Mouse (Mus musculus): Measurements from ENCODE around the gene Lypd4.
A peak's percentile ranks its signal among the peaks of the same experiment; 100 is the strongest.
"Not testable (repeated sequence)": the region's sequence is repeated elsewhere in the genome, so short reads cannot be mapped to it uniquely, and the experiment has no call there.

Lypd4 gene

GRCm38 (mm10) chr7:24887096-24887495 lies 17.4 kb upstream of the Lypd4 start:
- no peak for DNase-seq

GRCm38 (mm10) chr7:24886308-24886633 lies 16.5 kb upstream of the Lypd4 start:
- DNase-seq, result peak; percentile 48

DNA sequence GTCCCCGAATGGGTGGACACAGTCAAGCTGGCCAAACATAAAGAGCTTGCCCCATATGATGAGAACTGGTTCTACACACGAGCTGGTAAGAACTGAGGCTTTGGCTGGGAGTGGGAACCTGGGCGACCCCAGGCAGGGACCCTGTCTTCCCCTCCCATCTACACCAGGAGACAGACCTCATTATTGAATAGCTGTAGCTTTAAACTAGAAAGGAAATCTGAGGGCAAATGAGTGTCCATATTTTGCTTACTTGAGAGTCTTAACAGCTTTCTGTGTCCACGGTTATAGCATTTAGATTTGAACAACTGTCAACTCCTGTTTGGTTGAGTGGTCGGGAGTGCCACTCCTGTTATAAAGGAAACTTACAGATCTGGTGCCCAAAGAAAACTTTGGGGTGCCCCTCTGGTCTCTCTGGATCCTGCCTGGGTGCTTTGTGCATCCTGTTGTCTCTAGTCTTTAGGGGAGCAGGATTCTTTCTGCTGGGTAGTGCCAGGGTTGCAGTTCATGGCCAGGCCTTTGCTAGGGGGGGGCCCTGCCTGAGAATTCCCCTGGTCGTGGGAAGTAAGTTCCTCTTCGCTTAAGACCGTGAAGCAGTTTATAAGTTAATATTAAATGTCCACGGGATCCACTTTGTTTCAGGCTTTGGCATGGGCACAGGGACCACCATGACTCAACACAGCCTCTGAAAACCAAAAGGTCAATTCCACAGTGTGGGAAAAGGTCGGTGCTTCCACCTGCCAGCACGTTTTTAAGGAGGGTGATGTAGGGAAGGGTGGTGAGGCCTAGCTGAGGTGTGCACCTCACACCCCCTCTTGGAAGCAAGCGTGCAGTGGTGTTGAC lies 15.9 kb upstream of the Lypd4 start:
- DNase-seq, result no peak

DNA sequence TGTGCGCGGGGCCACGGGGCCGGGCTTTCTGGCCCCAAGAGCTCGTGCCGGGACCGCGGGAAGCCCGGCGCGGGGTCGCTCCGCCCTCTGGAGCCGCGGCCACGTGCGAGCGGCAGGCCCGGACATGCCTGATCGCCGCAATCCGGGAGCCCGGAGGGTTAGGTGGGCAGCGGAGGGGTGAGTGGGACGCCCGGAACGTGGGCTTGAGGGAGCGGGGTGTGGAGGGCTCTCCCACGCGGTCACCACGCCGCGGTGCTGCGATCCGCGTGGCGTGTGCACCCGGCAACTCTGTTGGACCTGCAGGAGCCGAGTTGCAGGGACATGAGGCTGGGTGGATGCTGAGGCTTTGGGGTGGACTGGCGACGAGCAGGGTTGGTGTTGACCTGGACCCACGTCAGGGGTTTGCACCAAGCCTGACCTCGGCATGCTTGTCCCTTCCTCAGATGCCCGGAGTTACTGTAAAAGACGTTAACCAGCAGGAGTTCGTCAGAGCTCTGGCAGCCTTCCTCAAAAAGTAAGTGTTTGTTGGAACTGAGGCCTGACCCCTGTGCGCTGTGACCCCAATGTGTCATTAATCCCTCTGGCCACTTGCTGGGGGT lies 15.1 kb upstream of the Lypd4 start:
- DNase-seq, result peak; percentile 59

DNA sequence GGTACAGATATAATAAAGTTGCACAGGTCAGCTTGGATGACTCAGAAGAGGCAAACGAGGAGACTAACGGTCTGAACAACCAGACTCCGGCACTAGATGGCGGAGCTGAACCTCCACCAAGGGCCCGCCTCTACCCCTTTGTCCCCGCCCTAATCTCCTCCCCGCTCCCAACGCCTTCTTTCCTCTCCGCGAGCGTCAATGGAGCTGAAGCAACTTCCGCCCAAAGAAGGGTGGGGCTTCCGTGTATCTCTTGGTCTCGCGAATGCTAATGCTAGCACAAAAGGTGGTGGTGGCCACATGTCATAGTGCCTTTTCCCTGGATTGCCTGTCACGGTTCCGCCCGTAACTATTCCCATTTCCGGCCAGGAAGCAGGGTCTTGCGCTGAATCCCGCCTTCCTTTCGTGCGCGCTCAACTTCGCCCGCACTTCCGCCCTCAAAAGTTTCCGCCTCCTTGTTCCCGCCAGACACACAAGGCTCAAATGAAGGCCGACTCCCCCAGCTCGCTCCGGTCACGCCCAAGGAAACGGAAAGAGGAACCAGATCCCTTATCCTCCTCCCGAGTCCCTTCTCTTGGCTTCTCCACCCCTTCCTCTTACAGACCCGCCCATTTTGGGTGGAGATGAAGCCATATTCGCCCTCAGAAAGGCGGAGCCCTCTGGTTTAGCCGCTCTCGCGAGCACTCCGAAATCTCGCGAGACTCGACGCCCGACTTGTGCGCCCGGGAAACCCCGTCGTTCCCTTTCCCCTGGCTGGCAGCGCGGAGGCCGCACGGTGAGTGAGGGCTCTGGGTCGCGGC lies 14.4 kb upstream of the Lypd4 start, which contains the start of gene Rps19:
Rps19 (plus strand) TSS at position 476 of the 797 bp plus-strand sequence.
- peak; percentile 100 for DNase-seq

DNA sequence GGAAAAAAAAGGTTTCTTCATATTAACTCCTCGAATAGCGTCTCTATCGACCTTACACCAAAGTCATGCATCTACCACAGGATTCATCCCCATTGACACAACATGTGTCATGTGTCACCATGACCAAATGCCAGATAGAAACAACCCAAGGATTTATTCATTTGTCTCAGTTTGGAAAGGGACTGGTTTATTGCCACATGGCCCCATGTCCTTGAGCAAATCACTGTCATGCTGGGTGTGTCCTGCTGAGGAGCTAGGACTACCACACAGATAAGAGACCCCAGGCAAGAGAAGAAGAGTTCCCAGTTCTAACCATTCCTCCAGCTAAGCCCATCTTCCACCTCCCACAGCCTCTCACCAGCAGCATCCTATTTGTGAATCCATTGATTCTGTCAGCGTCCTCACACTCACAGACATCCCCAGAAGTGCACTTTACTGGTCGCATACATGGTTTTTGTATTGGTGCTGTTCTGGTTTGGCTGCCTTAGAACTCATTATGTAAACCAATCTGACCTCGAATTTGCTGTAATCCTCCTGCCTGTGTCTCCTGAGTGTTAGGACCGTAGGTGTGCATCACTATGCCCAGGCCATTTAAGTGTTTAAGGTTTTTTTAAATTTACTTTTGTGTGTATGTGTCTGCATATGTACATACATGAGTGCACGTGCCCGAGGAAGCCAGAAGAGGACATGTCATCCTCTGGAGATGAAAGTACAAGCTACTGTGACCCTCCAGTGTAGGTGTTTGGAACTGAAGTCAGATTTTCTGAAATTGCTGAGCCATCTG lies 12.9 kb upstream of the Lypd4 start:
- DNase-seq, result no peak

DNA sequence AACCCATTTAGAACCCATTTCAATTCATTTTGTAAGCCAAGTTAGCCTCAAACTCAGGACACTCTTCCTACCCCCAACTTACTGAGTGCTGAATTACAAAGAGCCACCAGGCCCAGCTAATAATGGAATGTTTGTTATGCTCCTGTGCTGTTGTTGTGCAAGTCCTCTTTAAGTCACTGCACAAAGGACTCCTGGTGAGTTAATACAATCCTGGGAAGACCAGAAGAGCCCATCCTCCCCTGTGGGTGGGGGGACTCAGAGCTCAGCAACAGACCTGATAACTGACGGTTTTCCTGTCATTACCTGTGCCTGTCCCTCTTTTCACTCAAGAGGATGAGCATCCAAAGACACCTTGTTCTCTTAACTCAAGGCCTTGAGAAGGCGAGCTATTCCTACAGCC lies 9.9 kb upstream of the Lypd4 start:
- no peak for DNase-seq

DNA sequence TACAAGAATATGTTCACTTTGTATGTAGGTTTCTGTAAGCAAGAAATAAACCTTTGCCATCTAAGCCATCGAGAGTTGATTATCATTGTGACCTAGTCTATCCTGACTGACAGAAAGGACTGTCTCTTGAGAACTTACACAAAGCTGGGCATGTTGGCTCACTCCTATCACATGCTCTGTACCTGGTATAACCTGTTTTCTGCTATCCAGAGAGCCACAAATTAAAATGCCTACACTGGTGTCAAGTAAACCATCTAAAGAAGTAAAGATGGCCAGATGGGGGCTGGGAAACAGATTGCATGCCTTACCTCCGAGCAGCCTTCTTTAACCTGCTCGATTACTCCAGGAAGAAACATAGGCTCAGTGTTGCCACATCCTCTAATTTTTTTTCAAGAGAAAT lies 7.8 kb upstream of the Lypd4 start:
- DNase-seq, result no peak

GRCm38 (mm10) chr7:24869080-24869479 lies 661 bp downstream of the Lypd4 start:
- DNase-seq, result no peak

DNA sequence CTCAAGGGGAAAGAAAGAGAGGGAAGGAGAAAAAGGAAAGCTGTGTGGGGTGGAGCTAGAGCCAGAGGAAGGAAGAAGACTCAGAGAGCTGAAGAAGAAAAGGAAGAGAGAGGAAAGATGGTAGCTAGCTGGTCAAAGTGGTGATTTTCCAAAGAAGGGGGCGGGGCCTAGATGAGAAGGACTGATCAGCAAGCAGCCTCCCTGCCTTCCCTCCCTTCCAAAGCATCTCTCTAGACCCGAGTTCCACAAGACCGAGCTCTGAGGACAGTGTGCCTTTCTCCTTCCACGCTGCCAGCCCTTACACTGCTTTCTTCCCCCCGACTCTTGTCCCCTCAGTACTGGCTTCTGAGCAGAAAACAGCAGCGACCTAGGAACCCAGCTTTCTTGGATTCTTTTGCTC lies 5.6 kb downstream of the Lypd4 start:
- no peak for DNase-seq

- no peak for DNase-seq
Measured at GRCm38 (mm10) chr7:24862853-24863252, 6.9 kb downstream of the Lypd4 start.

DNA sequence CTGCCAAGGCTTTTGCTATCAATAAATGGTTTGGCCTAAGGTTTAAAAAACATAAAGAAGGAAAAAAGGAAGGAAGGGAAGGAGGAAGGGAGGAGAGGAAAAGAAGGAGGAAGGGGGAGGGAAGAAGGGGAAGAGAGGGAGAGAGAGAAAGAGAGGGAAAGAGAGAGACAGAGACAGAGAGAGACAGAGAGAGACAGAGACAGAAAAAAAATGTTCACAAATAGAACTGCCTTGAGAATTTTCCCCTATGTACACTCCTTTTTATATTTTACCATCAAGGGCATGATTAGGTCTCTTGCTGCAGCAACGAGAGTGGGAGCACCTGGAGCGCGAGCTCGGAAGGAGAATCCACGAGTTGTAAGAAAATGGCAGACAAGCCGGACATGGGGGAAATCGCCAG lies 7.8 kb downstream of the Lypd4 start, which contains the start of gene Gm9844:
Gm9844 (plus strand) TSS at position 301 of the 400 bp plus-strand sequence.
- DNase-seq, result no peak

GRCm38 (mm10) chr7:24859234-24859633 lies 10.5 kb downstream of the Lypd4 start:
- DNase-seq, result no peak

DNA sequence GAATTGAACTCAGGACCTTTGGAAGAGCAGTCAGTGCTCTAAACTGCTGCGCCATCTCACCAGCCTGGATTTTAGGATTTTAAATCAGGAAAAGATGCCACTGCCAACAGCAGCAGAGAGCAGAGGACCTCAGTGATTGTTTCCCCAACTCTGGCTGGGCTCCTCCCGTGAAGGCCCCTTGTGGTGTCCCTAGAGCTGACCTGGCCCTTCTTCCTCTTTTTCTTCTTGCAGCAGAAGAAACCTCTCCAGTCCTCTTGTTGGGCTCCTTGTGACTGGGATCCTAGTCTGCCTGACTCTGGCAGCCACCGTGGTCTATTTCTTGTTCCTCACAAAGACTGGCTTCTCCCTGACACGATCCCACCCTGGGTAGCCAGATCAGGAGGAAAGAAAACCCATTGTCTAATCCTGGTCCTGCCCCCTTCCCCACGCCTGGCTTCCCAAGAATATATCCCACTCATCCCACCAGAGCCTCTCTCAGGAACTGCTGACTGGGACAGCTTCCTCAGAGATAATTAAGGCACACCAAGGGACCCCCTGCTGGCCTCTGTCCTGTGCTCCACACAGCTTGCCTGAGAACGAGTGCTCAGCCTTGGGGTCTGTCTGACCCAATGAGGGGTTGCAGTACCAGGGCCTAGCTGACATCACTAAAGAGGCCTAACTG lies 13.2 kb downstream of the Lypd4 start:
- no peak for DNase-seq

GRCm38 (mm10) chr7:24853695-24854094 lies 16.0 kb downstream of the Lypd4 start:
- no peak for DNase-seq

DNA sequence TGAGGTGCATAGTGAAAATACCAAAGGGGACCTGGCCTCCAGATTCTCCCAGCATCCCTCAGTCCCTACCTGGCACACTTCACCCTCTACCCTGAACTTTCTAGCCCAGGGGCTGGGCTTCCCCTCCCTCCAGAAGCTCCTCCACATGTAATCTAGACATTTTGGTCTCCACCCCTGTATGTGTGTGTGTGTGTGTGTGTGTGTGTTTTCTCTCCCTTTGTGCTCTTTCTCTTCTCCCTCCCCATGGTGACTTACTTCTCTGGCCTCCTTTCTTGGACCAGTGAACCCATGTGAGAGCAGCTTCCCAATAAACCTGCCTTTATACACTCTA lies 16.5 kb downstream of the Lypd4 start:
- DNase-seq, result no peak

GRCm38 (mm10) chr7:24852557-24853232 lies 17.0 kb downstream of the Lypd4 start:
- DNase-seq, result no peak

GRCm38 (mm10) chr7:24851596-24852325 lies 18.0 kb downstream of the Lypd4 start:
- DNase-seq, result no peak

DNA sequence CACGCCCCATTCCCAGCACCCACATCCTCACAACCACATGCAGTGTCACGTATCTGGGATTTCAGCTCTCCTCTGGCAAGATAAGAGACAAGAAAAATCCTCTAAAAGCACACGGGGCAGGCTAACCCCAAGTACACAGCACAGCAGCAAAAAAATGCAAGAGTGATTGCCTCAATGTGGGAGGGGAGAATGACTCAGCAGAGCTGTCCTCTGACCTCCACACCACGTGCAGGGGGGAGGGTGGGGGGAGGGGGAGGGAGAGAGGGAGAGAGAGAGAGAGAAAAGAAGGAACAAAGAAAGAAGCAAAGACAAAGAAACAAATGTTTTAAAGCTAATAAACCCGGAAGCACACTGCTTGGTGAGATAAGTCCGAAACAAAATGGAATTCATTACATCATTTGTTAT lies 18.8 kb downstream of the Lypd4 start:
- DNase-seq, result no peak

- DNase-seq, result no peak
Measured at GRCm38 (mm10) chr7:24850162-24850561, 19.6 kb downstream of the Lypd4 start.

- not testable (repeated sequence) for DNase-seq
Measured at GRCm38 (mm10) chr7:24846576-24846975, 23.2 kb downstream of the Lypd4 start.
